Mouse (Mus musculus): ENCODE measurements around the gene Zfp667.
"Not testable (repeated sequence)": the region's sequence is repeated elsewhere in the genome, so short reads cannot be mapped to it uniquely, and the experiment has no call there.

DNA sequence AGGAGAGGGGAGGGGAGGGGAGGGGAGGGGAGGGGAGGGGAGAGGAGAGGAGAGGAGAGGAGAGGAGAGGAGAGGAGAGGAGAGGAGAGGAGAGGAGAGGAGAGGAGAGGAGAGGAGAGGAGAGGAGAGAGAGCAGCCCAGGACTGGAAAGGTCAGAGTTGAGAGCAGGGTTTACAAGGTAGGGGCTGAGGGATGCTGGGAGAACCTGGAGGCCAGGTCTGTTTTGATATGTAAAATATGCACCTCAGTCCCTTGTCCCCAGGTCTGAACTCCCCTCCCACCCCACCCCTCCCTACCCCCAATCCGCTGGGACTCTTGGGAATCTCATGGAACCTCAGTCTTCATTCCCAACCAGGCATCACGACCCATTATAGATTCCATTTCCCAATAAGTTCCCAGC is 26.4 kb upstream of the Zfp667 start:
- TF ChIP-seq POLR2A (IDR thresholded peaks at IDR 0.05; ENCODE audit: borderline replicate concordance, control insufficient read depth, low read depth, low read length); CTCF (IDR thresholded peaks at IDR 0.05; ENCODE audit: control insufficient read depth, insufficient read depth, low read length): not testable (repeated sequence)

Measured in bone marrow, adult 2 months (tissue).